Comparison of ENCODE assay signal across 18 mouse cellular contexts in the genomic region with DNA sequence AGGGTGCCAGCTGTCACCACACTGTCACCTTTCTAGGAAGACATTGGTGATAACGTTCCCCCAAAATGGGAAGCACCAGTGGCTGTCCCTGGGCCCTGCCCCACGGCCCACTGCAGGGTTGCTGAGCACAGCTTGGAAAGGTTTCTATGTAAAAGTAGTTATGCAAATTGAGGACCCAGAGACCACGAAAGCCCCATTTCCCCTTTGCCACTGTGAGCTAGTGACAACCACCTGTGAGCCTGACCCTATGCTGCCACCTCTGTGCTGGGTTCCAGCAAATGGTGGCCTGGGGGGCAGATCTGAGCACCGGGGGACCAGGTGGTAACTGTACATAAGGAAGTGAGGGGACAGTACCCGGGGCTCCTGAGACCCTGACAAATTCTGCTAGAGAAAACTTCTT. TPM values are rescaled to one million over a fixed set of nuclear protein-coding genes. Genes with fewer than 3 reads are reported as not detected.
A peak's percentile ranks its signal among the peaks of the same experiment; 100 is the strongest.
DNase-seq lines count a peak whose midpoint lies in the region; ATAC-seq and TF ChIP-seq lines count a peak whose summit lies in the region.
"Had no signal": no experiment of that assay in that cellular context is flagged by ENCODE, and none has a peak within 500 bp of the region (broad histone marks: within the 10 kb centered on the region; RNA-seq: fewer than 3 reads in every experiment).

No protein-coding gene starts in this region.

- no peak for TF ChIP-seq EP300 in liver, postnatal 0 days (IDR thresholded peaks at IDR 0.05; ENCODE audit: low read depth)

- intact Hi-C loops in left cerebral cortex, postnatal 14 days (cut with DNase I) = no loop called here

- H3K27ac ChIP-seq in liver, postnatal 0 days (ENCODE audit: low read depth) = peak overlapping the region; percentile 60; the same call in 1 of the 2 replicates
- H3K27ac ChIP-seq in liver, embryonic 12.5 days = no peak overlapping the region
- H3K27ac ChIP-seq: hindbrain, embryonic 10.5 days; hindbrain, postnatal 0 days; kidney, postnatal 0 days; limb, embryonic 15.5 days; midbrain, embryonic 10.5 days had no signal

- no peaks in the 10 kb centered on the region for H3K9me3 ChIP-seq in liver, postnatal 0 days (ENCODE audit: low read length)
- no peaks in the 10 kb centered on the region for H3K9me3 ChIP-seq in liver, embryonic 12.5 days (replicated peaks)
- H3K9me3 ChIP-seq: hindbrain, embryonic 10.5 days; limb, embryonic 15.5 days; midbrain, embryonic 10.5 days had no signal

- TF ChIP-seq CTCF in liver, postnatal 0 days (IDR thresholded peaks at IDR 0.05; ENCODE audit: low read depth) = no peak

- no peak overlapping the region for H3K4me3 ChIP-seq in liver, postnatal 0 days (ENCODE audit: low read depth, low read length)
- no peak overlapping the region for H3K4me3 ChIP-seq in liver, embryonic 12.5 days
- H3K4me3 ChIP-seq: hindbrain, embryonic 10.5 days; limb, embryonic 15.5 days; midbrain, embryonic 10.5 days had no signal

- H3K36me3 ChIP-seq in liver, postnatal 0 days (replicated peaks; ENCODE audit: insufficient read depth, low read length) = no peaks in the 10 kb centered on the region
- no peaks in the 10 kb centered on the region for H3K36me3 ChIP-seq in liver, embryonic 12.5 days
- no peaks in the 10 kb centered on the region for H3K36me3 ChIP-seq in splenic B cell, adult 2 months (ENCODE audit: control insufficient read depth, insufficient read depth, low read length, poor library complexity, severe bottlenecking)
- H3K36me3 ChIP-seq: hindbrain, embryonic 10.5 days; limb, embryonic 15.5 days; midbrain, embryonic 10.5 days had no signal

- no peaks in the 10 kb centered on the region for H3K27me3 ChIP-seq in liver, postnatal 0 days (ENCODE audit: insufficient read depth, low read length)
- H3K27me3 ChIP-seq in liver, embryonic 12.5 days (replicated peaks) = no peaks in the 10 kb centered on the region; the same call in 1 of the 2 replicates
- no peaks in the 10 kb centered on the region for H3K27me3 ChIP-seq in splenic B cell, adult 2 months (ENCODE audit: control insufficient read depth, insufficient read depth, low read length, poor library complexity, severe bottlenecking)
- H3K27me3 ChIP-seq: limb, embryonic 15.5 days had no signal

- H3K4me1 ChIP-seq in liver, postnatal 0 days (ENCODE audit: insufficient read depth) = peaks cover 15% of the 10 kb centered on the region
- peaks cover 42% of the 10 kb centered on the region for H3K4me1 ChIP-seq in liver, embryonic 12.5 days
- H3K4me1 ChIP-seq: hindbrain, embryonic 10.5 days; limb, embryonic 15.5 days; midbrain, embryonic 10.5 days had no signal

- 49% methylated on average over 5 of the region's 5 CpGs for WGBS in liver, postnatal 0 days (ENCODE audit: insufficient replicate concordance)
- WGBS in liver, embryonic 12.5 days (ENCODE audit: insufficient replicate concordance) = 39% methylated on average over 5 of the region's 5 CpGs

- DNase-seq in liver, postnatal 0 days = no peak
- DNase-seq in splenic B cell, adult 2 months (ENCODE audit: low read depth, low spot score) = peak; percentile 89
- no peak for DNase-seq in embryo, embryonic 11 days
- no peak for DNase-seq in left cerebral cortex, adult 8-10 months (ENCODE audit: low spot score in 2 of 2)
- DNase-seq in left cerebral cortex, postnatal 14 days (ENCODE audit: low spot score in 2 of 2) = no peak
- DNase-seq: cerebellum, adult 9-11 months; heart, adult 18-20 months; kidney, adult 11 months; lung, postnatal 10 days; right cerebral cortex, adult 18-20 months had no signal

- no peak for ATAC-seq in liver, postnatal 0 days
- no peak for ATAC-seq in liver, embryonic 12.5 days
- ATAC-seq in granulocyte monocyte progenitor cell, adult 5-6 weeks (replicated peaks; ENCODE audit: poor library complexity, severe bottlenecking) = peak; percentile 59
- ATAC-seq in neutrophil, adult 5-6 weeks (ENCODE audit: extremely low read depth, insufficient number of reproducible peaks, low FRiP score, poor library complexity, severe bottlenecking) = peak; percentile 50
- ATAC-seq: hindbrain, postnatal 0 days had no signal

- H3K4me2 ChIP-seq in liver, postnatal 0 days (ENCODE audit: low read depth, low read length) = no peak overlapping the region
- H3K4me2 ChIP-seq in liver, embryonic 12.5 days = no peak overlapping the region
- H3K4me2 ChIP-seq: limb, embryonic 15.5 days had no signal

- H3K9ac ChIP-seq in liver, postnatal 0 days (replicated peaks) = no peak overlapping the region
- no peak overlapping the region for H3K9ac ChIP-seq in liver, embryonic 12.5 days
- H3K9ac ChIP-seq: limb, embryonic 15.5 days had no signal

RNA-seq across cellular contexts. Expression of gene Gm10282, which starts 31.3 kb away (rescaled TPM):
- polyA plus RNA-seq in liver, postnatal 0 days (2015; fragmentation: Nextera tagmentation; extraction: Ambion mirVana) = 6.3 and 6.4 TPM in 2 replicates
- 10.1 and 10.3 TPM in 2 replicates for polyA plus RNA-seq in liver, embryonic 12.5 days (2016; fragmentation: Nextera tagmentation; extraction: Ambion mirVana)
- total RNA-seq in granulocyte monocyte progenitor cell, adult 5-6 weeks (2014; fragmentation: Nextera tagmentation) = 29.7 and 33.2 TPM in 2 replicates
- 67.4 and 74.9 TPM in 2 replicates for total RNA-seq in granulocyte monocyte progenitor cell, adult 5-6 weeks (2017)
- total RNA-seq in neutrophil, adult 5-6 weeks (2017) = 5.0 and 9.7 TPM in 2 replicates
- total RNA-seq in left cerebral cortex, adult 8-10 months (2022) = 1 to 10 TPM; 5.1 to 8.2 (median 6.0) TPM
- total RNA-seq in left cerebral cortex, postnatal 14 days (2021) = 1 to 10 TPM; 5.1 to 8.7 TPM

RNA-seq across cellular contexts. Expression of gene Ap1m1, which starts 34.0 kb away (rescaled TPM):
- polyA plus RNA-seq in liver, postnatal 0 days (2015; fragmentation: Nextera tagmentation; extraction: Ambion mirVana) = 40.7 and 41.7 TPM in 2 replicates
- polyA plus RNA-seq in liver, embryonic 12.5 days (2016; fragmentation: Nextera tagmentation; extraction: Ambion mirVana) = 80.9 and 85.0 TPM in 2 replicates
- total RNA-seq in granulocyte monocyte progenitor cell, adult 5-6 weeks (2014; fragmentation: Nextera tagmentation) = 80.1 and 117 TPM in 2 replicates
- total RNA-seq in granulocyte monocyte progenitor cell, adult 5-6 weeks (2017) = 49.1 and 59.8 TPM in 2 replicates
- 156 and 166 TPM in 2 replicates for total RNA-seq in neutrophil, adult 5-6 weeks (2017)
- 10 to 100 TPM; 72.0 to 83.7 (median 76.7) TPM for total RNA-seq in left cerebral cortex, adult 8-10 months (2022)
- total RNA-seq in left cerebral cortex, postnatal 14 days (2021) = 100 to 1,000 TPM; 100 to 104 TPM

RNA-seq across cellular contexts. Expression of gene Klf2, which starts 45.0 kb away (rescaled TPM):
- polyA plus RNA-seq in liver, postnatal 0 days (2015; fragmentation: Nextera tagmentation; extraction: Ambion mirVana) = 5.6 and 7.4 TPM in 2 replicates
- 5.7 and 6.0 TPM in 2 replicates for polyA plus RNA-seq in liver, embryonic 12.5 days (2016; fragmentation: Nextera tagmentation; extraction: Ambion mirVana)
- 1.9 and 5.5 TPM in 2 replicates for total RNA-seq in granulocyte monocyte progenitor cell, adult 5-6 weeks (2014; fragmentation: Nextera tagmentation)
- 2.8 and 3.2 TPM in 2 replicates for total RNA-seq in granulocyte monocyte progenitor cell, adult 5-6 weeks (2017)
- total RNA-seq in neutrophil, adult 5-6 weeks (2017) = 428 and 461 TPM in 2 replicates
- total RNA-seq in left cerebral cortex, adult 8-10 months (2022) = 10 to 100 TPM; 10.9 to 16.5 (median 13.2) TPM
- 10 to 100 TPM; 16.6 to 21.2 TPM for total RNA-seq in left cerebral cortex, postnatal 14 days (2021)

RNA-seq across cellular contexts. Expression of gene Fam32a, which starts 54.3 kb away (rescaled TPM):
- 27.5 and 28.4 TPM in 2 replicates for polyA plus RNA-seq in liver, postnatal 0 days (2015; fragmentation: Nextera tagmentation; extraction: Ambion mirVana)
- polyA plus RNA-seq in liver, embryonic 12.5 days (2016; fragmentation: Nextera tagmentation; extraction: Ambion mirVana) = 42.7 and 43.0 TPM in 2 replicates
- 47.5 and 52.6 TPM in 2 replicates for total RNA-seq in granulocyte monocyte progenitor cell, adult 5-6 weeks (2014; fragmentation: Nextera tagmentation)
- 42.1 and 42.9 TPM in 2 replicates for total RNA-seq in granulocyte monocyte progenitor cell, adult 5-6 weeks (2017)
- 259 and 282 TPM in 2 replicates for total RNA-seq in neutrophil, adult 5-6 weeks (2017)
- total RNA-seq in left cerebral cortex, adult 8-10 months (2022) = 10 to 100 TPM; 57.9 to 61.4 (median 58.4) TPM
- total RNA-seq in left cerebral cortex, postnatal 14 days (2021) = 10 to 100 TPM; 50.5 to 53.2 TPM

Comparison
In these comparisons a context has a peak if more than half of its experiments do, and no peak if none do; other contexts are left out.
1. ATAC-seq: peak in granulocyte monocyte progenitor cell, adult 5-6 weeks (single experiment) and neutrophil, adult 5-6 weeks (single experiment); none in liver, postnatal 0 days (single experiment) and liver, embryonic 12.5 days (single experiment).
2. RNA of gene Klf2, which starts 45.0 kb away (total RNA-seq): 428 to 461 TPM in neutrophil, adult 5-6 weeks; 16.6 to 21.2 TPM in left cerebral cortex, postnatal 14 days, 10.9 to 16.5 TPM in left cerebral cortex, adult 8-10 months and 1.9 to 5.5 TPM in granulocyte monocyte progenitor cell, adult 5-6 weeks; every median in the first group is over 10 times any median in the second.